Mouse (Mus musculus) ES-Bruce4 (cell line): Measurements from ENCODE around the gene Neb.

Experiments used
- CTCF ChIP-seq: IDR thresholded peaks from one replicate; pipeline ENCODE4 v1.8.1; 2011; ENCODE audit warnings: low read depth, low read length
- POLR2A ChIP-seq: IDR thresholded peaks from one replicate; pipeline ENCODE4 v1.8.1; 2011; ENCODE audit warnings: low read length; ENCODE audit not compliant: insufficient read depth

DNA sequence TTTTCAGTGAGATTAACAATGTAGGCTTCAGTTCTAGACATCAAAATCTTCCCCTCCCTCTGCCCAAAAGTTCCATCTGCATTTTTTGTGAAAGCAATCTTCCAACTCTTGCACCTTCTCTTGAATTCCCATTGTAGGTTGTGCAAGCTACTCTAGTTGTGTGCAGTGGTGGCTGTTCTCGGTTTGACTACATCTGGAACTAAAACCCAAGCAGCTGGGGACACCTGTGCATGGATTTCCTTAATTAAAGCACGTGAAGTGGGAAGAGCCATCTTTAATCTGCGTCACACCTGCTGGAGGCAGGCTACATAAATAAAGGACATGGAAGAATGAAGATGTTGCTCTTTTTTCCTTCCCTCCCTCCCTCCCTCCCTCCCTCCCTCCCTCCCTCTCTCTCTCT lies 11.7 kb upstream of the Neb start:
- TF ChIP-seq CTCF (no peak), POLR2A (no peak)
